Mouse (Mus musculus) spleen, postnatal 36 days (tissue): ENCODE measurements at regions not wholly inside any gene's neighbourhood (a gene's known extent, or its start where the extent isn't known, plus 50 kb on each side); places are given as distances from the start of the nearest gene placed in this dataset.

Source experiments
- DNase-seq, 2 experiments: peaks; one replicate each; pipeline ENCODE4 v3.0.0; 2022; ENCODE audit warnings: low spot score in 2 of 2, mixed read lengths in 1 of 2

GRCm38 (mm10) chr5:133310979-133311890 lies 768.1 kb upstream of the Auts2 start:
- DNase-seq, result no peak

- DNase-seq, result no peak
Measured at GRCm38 (mm10) chr5:133267887-133268286, 724.7 kb upstream of the Auts2 start.

- DNase-seq, result no peak
Measured at GRCm38 (mm10) chr5:133267356-133267755, 724.2 kb upstream of the Auts2 start.

- DNase-seq, result no peak
Measured at GRCm38 (mm10) chr5:133264976-133265375, 721.8 kb upstream of the Auts2 start.

GRCm38 (mm10) chr5:133218801-133219200 lies 675.7 kb upstream of the Auts2 start:
- DNase-seq, result no peak

- no peak for DNase-seq
Measured at GRCm38 (mm10) chr5:133198546-133198945, 655.4 kb upstream of the Auts2 start.

- DNase-seq, result no peak
Measured at GRCm38 (mm10) chr5:133189798-133190571, 646.8 kb upstream of the Auts2 start.

- no peak for DNase-seq
Measured at GRCm38 (mm10) chr5:133175636-133176035, 632.5 kb upstream of the Auts2 start.

- DNase-seq, result peak; percentile 18 to 24
Measured at GRCm38 (mm10) chr5:133173155-133173723, 630.1 kb upstream of the Auts2 start.

- DNase-seq, result no peak
Measured at GRCm38 (mm10) chr5:133172686-133173085, 629.5 kb upstream of the Auts2 start.

- no peak for DNase-seq
Measured at GRCm38 (mm10) chr5:133171266-133171665, 628.1 kb upstream of the Auts2 start.

GRCm38 (mm10) chr5:133167576-133167975 lies 624.4 kb upstream of the Auts2 start:
- no peak for DNase-seq

- no peak for DNase-seq
Measured at GRCm38 (mm10) chr5:133167001-133167461, 623.9 kb upstream of the Auts2 start.

GRCm38 (mm10) chr5:133156115-133156857 lies 613.1 kb upstream of the Auts2 start:
- DNase-seq, result no peak

GRCm38 (mm10) chr5:133145996-133146395 lies 602.9 kb upstream of the Auts2 start:
- no peak for DNase-seq

GRCm38 (mm10) chr5:133143679-133144078 lies 600.5 kb upstream of the Auts2 start:
- DNase-seq, result no peak

- no peak for DNase-seq
Measured at GRCm38 (mm10) chr5:133142401-133143115, 599.4 kb upstream of the Auts2 start.

GRCm38 (mm10) chr5:133131042-133131441 lies 587.9 kb upstream of the Auts2 start:
- DNase-seq, result no peak

GRCm38 (mm10) chr5:133130316-133130715 lies 587.2 kb upstream of the Auts2 start:
- no peak for DNase-seq

GRCm38 (mm10) chr5:133124223-133124622 lies 581.1 kb upstream of the Auts2 start:
- no peak for DNase-seq

GRCm38 (mm10) chr5:133113946-133114345 lies 570.8 kb upstream of the Auts2 start:
- DNase-seq, result no peak
